Mouse (Mus musculus): Measurements from ENCODE around the gene Pgm2l1. TPM values are rescaled to one million over a fixed set of nuclear protein-coding genes. Genes with fewer than 3 reads are reported as not detected.

Pgm2l1 gene
- polyA plus RNA-seq, 1 experiment from 2014 or later, result 1.8 TPM

- 15% methylated on average over 7 of the region's 7 CpGs for WGBS (ENCODE audit: insufficient replicate concordance)
- Histone ChIP-seq H3K4me2 (ENCODE audit: low read depth, low read length) (no peak overlapping the region), H3K9me3 (replicated peaks; ENCODE audit: control insufficient read depth, low read length) (no peaks in the 10 kb centered on the region), H3K27me3 (ENCODE audit: control insufficient read depth, insufficient read depth, low read depth, low read length) (no peaks in the 10 kb centered on the region), H3K36me3 (ENCODE audit: control insufficient read depth, insufficient read depth) (no peaks in the 10 kb centered on the region), H3K4me1 (ENCODE audit: control insufficient read depth, low read depth, low read length) (no peaks in the 10 kb centered on the region), H3K9ac (ENCODE audit: low read depth, low read length) (no peak overlapping the region), H3K4me3 (ENCODE audit: low read depth, low read length) (no peak overlapping the region), H3K27ac (ENCODE audit: low read length) (no peak overlapping the region)
- ATAC-seq (ENCODE audit: low read depth), result no peak
These were observed 39.6 kb upstream of the Pgm2l1 start for GRCm38 (mm10) chr7:100187601-100188000.

- Histone ChIP-seq H3K4me1 (ENCODE audit: control insufficient read depth, low read depth, low read length) (no peaks in the 10 kb centered on the region), H3K4me3 (ENCODE audit: low read depth, low read length) (no peak overlapping the region), H3K9ac (ENCODE audit: low read depth, low read length) (no peak overlapping the region), H3K9me3 (replicated peaks; ENCODE audit: control insufficient read depth, low read length) (no peaks in the 10 kb centered on the region), H3K27ac (ENCODE audit: low read length) (no peak overlapping the region), H3K4me2 (ENCODE audit: low read depth, low read length) (no peak overlapping the region), H3K36me3 (ENCODE audit: control insufficient read depth, insufficient read depth) (no peaks in the 10 kb centered on the region), H3K27me3 (ENCODE audit: control insufficient read depth, insufficient read depth, low read depth, low read length) (no peaks in the 10 kb centered on the region)
- WGBS (ENCODE audit: insufficient replicate concordance), result 49% methylated on average over 4 of the region's 4 CpGs
- no peak for ATAC-seq (ENCODE audit: low read depth)
These were observed 37.0 kb upstream of the Pgm2l1 start for GRCm38 (mm10) chr7:100190167-100190566.

- H3K27me3 ChIP-seq (ENCODE audit: control insufficient read depth, insufficient read depth, low read depth, low read length), result no peaks in the 10 kb centered on the region
These were observed 36.4 kb upstream of the Pgm2l1 start for GRCm38 (mm10) chr7:100190778-100191177.

GRCm38 (mm10) chr7:100201191-100201590 lies 26.0 kb upstream of the Pgm2l1 start:
- no peaks in the 10 kb centered on the region for H3K27me3 ChIP-seq (ENCODE audit: control insufficient read depth, insufficient read depth, low read depth, low read length)
- 69% methylated on average over 3 of the region's 3 CpGs for WGBS (ENCODE audit: insufficient replicate concordance)
- no peaks in the 10 kb centered on the region for H3K36me3 ChIP-seq (ENCODE audit: control insufficient read depth, insufficient read depth)

More at GRCm38 (mm10) chr7:100190778-100191177, 36.4 kb upstream of the Pgm2l1 start:
- H3K4me3 ChIP-seq (ENCODE audit: low read depth, low read length), result no peak overlapping the region
- no peaks in the 10 kb centered on the region for H3K36me3 ChIP-seq (ENCODE audit: control insufficient read depth, insufficient read depth)
- ATAC-seq (ENCODE audit: low read depth), result no peak
- H3K27ac ChIP-seq (ENCODE audit: low read length), result no peak overlapping the region
- no peak overlapping the region for H3K9ac ChIP-seq (ENCODE audit: low read depth, low read length)
- no peaks in the 10 kb centered on the region for H3K4me1 ChIP-seq (ENCODE audit: control insufficient read depth, low read depth, low read length)
- no peaks in the 10 kb centered on the region for H3K9me3 ChIP-seq (replicated peaks; ENCODE audit: control insufficient read depth, low read length)
- H3K4me2 ChIP-seq (ENCODE audit: low read depth, low read length), result no peak overlapping the region
- 1% methylated on average over 4 of the region's 4 CpGs for WGBS (ENCODE audit: insufficient replicate concordance)

GRCm38 (mm10) chr7:100203616-100204015 lies 23.6 kb upstream of the Pgm2l1 start:
- WGBS (ENCODE audit: insufficient replicate concordance), result 49% methylated on average over 3 of the region's 3 CpGs
- Histone ChIP-seq H3K36me3 (ENCODE audit: control insufficient read depth, insufficient read depth) (no peaks in the 10 kb centered on the region), H3K4me3 (ENCODE audit: low read depth, low read length) (no peak overlapping the region), H3K27me3 (ENCODE audit: control insufficient read depth, insufficient read depth, low read depth, low read length) (no peaks in the 10 kb centered on the region), H3K4me2 (ENCODE audit: low read depth, low read length) (no peak overlapping the region), H3K27ac (ENCODE audit: low read length) (no peak overlapping the region), H3K9me3 (replicated peaks; ENCODE audit: control insufficient read depth, low read length) (no peaks in the 10 kb centered on the region), H3K4me1 (ENCODE audit: control insufficient read depth, low read depth, low read length) (no peaks in the 10 kb centered on the region; the same call in none of the 2 replicates), H3K9ac (ENCODE audit: low read depth, low read length) (no peak overlapping the region)
- ATAC-seq (ENCODE audit: low read depth), result no peak

More at GRCm38 (mm10) chr7:100201191-100201590, 26.0 kb upstream of the Pgm2l1 start:
- ATAC-seq (ENCODE audit: low read depth), result no peak
- no peak overlapping the region for H3K27ac ChIP-seq (ENCODE audit: low read length)
- H3K9me3 ChIP-seq (replicated peaks; ENCODE audit: control insufficient read depth, low read length), result no peaks in the 10 kb centered on the region
- no peak overlapping the region for H3K9ac ChIP-seq (ENCODE audit: low read depth, low read length)
- no peak overlapping the region for H3K4me2 ChIP-seq (ENCODE audit: low read depth, low read length)
- H3K4me3 ChIP-seq (ENCODE audit: low read depth, low read length), result no peak overlapping the region
- no peaks in the 10 kb centered on the region for H3K4me1 ChIP-seq (ENCODE audit: control insufficient read depth, low read depth, low read length)

GRCm38 (mm10) chr7:100204871-100205270 lies 22.3 kb upstream of the Pgm2l1 start:
- 63% methylated on average over 6 of the region's 6 CpGs for WGBS (ENCODE audit: insufficient replicate concordance)
- Histone ChIP-seq H3K27me3 (ENCODE audit: control insufficient read depth, insufficient read depth, low read depth, low read length) (no peaks in the 10 kb centered on the region), H3K36me3 (ENCODE audit: control insufficient read depth, insufficient read depth) (no peaks in the 10 kb centered on the region), H3K9ac (ENCODE audit: low read depth, low read length) (no peak overlapping the region), H3K4me2 (ENCODE audit: low read depth, low read length) (no peak overlapping the region), H3K27ac (ENCODE audit: low read length) (no peak overlapping the region), H3K4me1 (ENCODE audit: control insufficient read depth, low read depth, low read length) (no peaks in the 10 kb centered on the region; the same call in none of the 2 replicates), H3K9me3 (replicated peaks; ENCODE audit: control insufficient read depth, low read length) (no peaks in the 10 kb centered on the region), H3K4me3 (ENCODE audit: low read depth, low read length) (no peak overlapping the region)
- no peak for ATAC-seq (ENCODE audit: low read depth)

GRCm38 (mm10) chr7:100206144-100206543 lies 21.1 kb upstream of the Pgm2l1 start:
- H3K36me3 ChIP-seq (ENCODE audit: control insufficient read depth, insufficient read depth), result no peaks in the 10 kb centered on the region
- no peak overlapping the region for H3K27ac ChIP-seq (ENCODE audit: low read length)
- H3K9ac ChIP-seq (ENCODE audit: low read depth, low read length), result no peak overlapping the region
- 70% methylated on average over 2 of the region's 2 CpGs for WGBS (ENCODE audit: insufficient replicate concordance)
- H3K9me3 ChIP-seq (replicated peaks; ENCODE audit: control insufficient read depth, low read length), result no peaks in the 10 kb centered on the region
- no peaks in the 10 kb centered on the region; the same call in none of the 2 replicates for H3K4me1 ChIP-seq (ENCODE audit: control insufficient read depth, low read depth, low read length)
- no peak for ATAC-seq (ENCODE audit: low read depth)
- H3K27me3 ChIP-seq (ENCODE audit: control insufficient read depth, insufficient read depth, low read depth, low read length), result no peaks in the 10 kb centered on the region
- no peak overlapping the region for H3K4me3 ChIP-seq (ENCODE audit: low read depth, low read length)
- no peak overlapping the region for H3K4me2 ChIP-seq (ENCODE audit: low read depth, low read length)

GRCm38 (mm10) chr7:100207886-100208285 lies 19.3 kb upstream of the Pgm2l1 start:
- H3K4me1 ChIP-seq (ENCODE audit: control insufficient read depth, low read depth, low read length), result no peaks in the 10 kb centered on the region; the same call in none of the 2 replicates
- H3K9me3 ChIP-seq (replicated peaks; ENCODE audit: control insufficient read depth, low read length), result no peaks in the 10 kb centered on the region
- H3K27ac ChIP-seq (ENCODE audit: low read length), result peak overlapping the region; percentile 28; the same call in 1 of the 2 replicates
- no peak overlapping the region for H3K9ac ChIP-seq (ENCODE audit: low read depth, low read length)
- H3K4me2 ChIP-seq (ENCODE audit: low read depth, low read length), result no peak overlapping the region
- no peaks in the 10 kb centered on the region for H3K27me3 ChIP-seq (ENCODE audit: control insufficient read depth, insufficient read depth, low read depth, low read length)
- H3K4me3 ChIP-seq (ENCODE audit: low read depth, low read length), result no peak overlapping the region
- ATAC-seq (ENCODE audit: low read depth), result peak; percentile 71
- no peaks in the 10 kb centered on the region for H3K36me3 ChIP-seq (ENCODE audit: control insufficient read depth, insufficient read depth)

- H3K4me3 ChIP-seq (ENCODE audit: low read depth, low read length), result no peak overlapping the region
- H3K27me3 ChIP-seq (ENCODE audit: control insufficient read depth, insufficient read depth, low read depth, low read length), result no peaks in the 10 kb centered on the region
- 60% methylated on average over 4 of the region's 4 CpGs for WGBS (ENCODE audit: insufficient replicate concordance)
- ATAC-seq (ENCODE audit: low read depth), result no peak
- H3K9me3 ChIP-seq (replicated peaks; ENCODE audit: control insufficient read depth, low read length), result no peaks in the 10 kb centered on the region
- no peaks in the 10 kb centered on the region for H3K36me3 ChIP-seq (ENCODE audit: control insufficient read depth, insufficient read depth)
- H3K9ac ChIP-seq (ENCODE audit: low read depth, low read length), result no peak overlapping the region
- H3K27ac ChIP-seq (ENCODE audit: low read length), result no peak overlapping the region
- no peak overlapping the region for H3K4me2 ChIP-seq (ENCODE audit: low read depth, low read length)
- no peaks in the 10 kb centered on the region for H3K4me1 ChIP-seq (ENCODE audit: control insufficient read depth, low read depth, low read length)
These were observed 12.9 kb upstream of the Pgm2l1 start for GRCm38 (mm10) chr7:100214310-100214709.
